Mouse (Mus musculus) bone marrow, adult 2 months (tissue): Measurements from ENCODE around the gene Zfp423. TPM values are rescaled to one million over a fixed set of nuclear protein-coding genes. Genes with fewer than 3 reads are reported as not detected.

Source experiments
- H3K27ac ChIP-seq: fragments of 200-500 bp; 2 replicates; pipeline ENCODE4 v1.5.1; 2012; ENCODE audit warnings: low read depth, mild to moderate bottlenecking, control low read depth, inconsistent platforms, low read length; ENCODE audit not compliant: control insufficient read depth, poor library complexity, insufficient read depth
- H3K4me1 ChIP-seq: fragments of 200-500 bp; 2 replicates; pipeline ENCODE4 v1.6.1; 2011; ENCODE audit warnings: low read length; ENCODE audit not compliant: control insufficient read depth, insufficient read depth
- H3K4me3 ChIP-seq: fragments of 200-500 bp; replicated peaks from 2 replicates; pipeline ENCODE3; 2011; ENCODE audit warnings: mild to moderate bottlenecking, low read depth, low read length, control low read depth; ENCODE audit not compliant: control insufficient read depth
- CTCF ChIP-seq: fragments of 200-500 bp; IDR thresholded peaks from 2 replicates; pipeline ENCODE4 v1.5.1; 2011; ENCODE audit warnings: low read length, control low read depth; ENCODE audit not compliant: control insufficient read depth, insufficient read depth
- POLR2A ChIP-seq: fragments of 200-500 bp; IDR thresholded peaks from 2 replicates; pipeline ENCODE4 v1.6.1; 2011; ENCODE audit warnings: low read depth, mild to moderate bottlenecking, control low read depth, low read length, borderline replicate concordance; ENCODE audit not compliant: control insufficient read depth
- WGBS: fragments of 180-500 bp; shearing (Covaris S2); methylation state at CpG from one replicate; pipeline ENCODE4 v1.1.7; 2018; 5-methylcytosine and 5-hydroxymethylcytosine counted together
- polyA plus RNA-seq: library from polyadenylated mRNA; stranded (reverse); fragments of >200 nt; gene quantifications from 2 replicates; pipeline ENCODE4 v1.2.4, GENCODE M21; 2011; ENCODE audit warnings: low replicate concordance; ENCODE audit not compliant: missing spikeins, insufficient read depth, insufficient read length

Gene Zfp423
- polyA plus RNA-seq, 1 experiment, result 1.8 TPM

- WGBS, result 19% methylated on average over 20 of the region's 20 CpGs
- no peaks in the 10 kb centered on the region for H3K4me1 ChIP-seq
- no peak overlapping the region for H3K4me3 ChIP-seq
- H3K27ac ChIP-seq, result no peak overlapping the region; the same call in 1 of the 2 replicates
- TF ChIP-seq CTCF (no peak), POLR2A (no peak)
Measured at GRCm38 (mm10) chr8:87938351-87939232, 20.8 kb downstream of the Zfp423 start.

DNA sequence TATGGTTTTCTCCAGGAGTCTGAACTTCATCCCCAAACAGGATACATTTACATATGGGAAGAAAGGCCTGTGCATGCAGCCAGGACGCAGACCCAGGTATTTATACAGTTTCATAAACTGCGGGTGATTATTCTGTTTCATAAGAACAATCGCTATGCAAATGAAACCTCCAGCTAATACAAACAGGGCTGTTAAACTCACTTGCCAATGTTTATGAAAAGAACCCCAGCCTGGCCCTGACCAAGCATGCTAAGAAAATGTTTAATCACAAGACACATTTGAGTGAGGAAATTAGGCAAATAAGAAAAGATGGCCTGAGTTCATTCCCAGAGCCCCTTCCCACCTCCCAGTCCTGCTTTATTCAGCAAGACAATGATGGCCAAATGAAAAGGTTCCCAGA lies 22.2 kb downstream of the Zfp423 start:
- H3K4me1 ChIP-seq, result no peaks in the 10 kb centered on the region
- no peak overlapping the region for H3K27ac ChIP-seq
- no peak for TF ChIP-seq POLR2A
- TF ChIP-seq CTCF, result no peak
- WGBS, result 82% methylated on average over 3 of the region's 3 CpGs
- no peak overlapping the region for H3K4me3 ChIP-seq

DNA sequence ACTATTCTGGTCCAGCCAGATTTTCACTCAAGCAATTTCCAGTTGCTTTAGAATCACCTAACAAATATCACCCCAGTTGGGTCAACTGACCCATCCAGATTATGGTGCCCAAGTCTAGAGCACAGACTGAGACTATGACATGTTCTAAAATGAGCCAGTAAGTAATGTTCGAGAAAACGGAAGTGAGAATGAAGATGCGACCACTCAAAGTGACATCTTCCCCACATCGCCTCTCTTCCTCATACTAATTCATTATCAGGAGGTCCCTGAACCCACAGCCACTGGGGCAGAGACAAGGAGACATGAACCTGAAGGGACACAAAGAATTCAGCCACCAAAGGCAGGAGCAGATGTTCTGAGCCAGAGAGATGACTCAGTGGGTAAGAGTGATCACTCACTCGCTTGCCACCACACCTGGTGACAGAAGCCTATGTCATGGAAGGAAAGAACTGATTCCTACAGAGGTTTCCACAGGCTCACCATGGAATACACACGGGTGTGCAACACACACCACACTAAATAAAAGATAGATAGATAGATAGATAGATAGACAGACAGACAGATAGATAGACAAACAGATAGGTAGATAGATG lies 24.2 kb downstream of the Zfp423 start:
- Histone ChIP-seq H3K27ac (no peak overlapping the region), H3K4me1 (no peaks in the 10 kb centered on the region), H3K4me3 (no peak overlapping the region)
- 74% methylated on average over 6 of the region's 6 CpGs for WGBS
- no peak for TF ChIP-seq POLR2A
- no peak for TF ChIP-seq CTCF

DNA sequence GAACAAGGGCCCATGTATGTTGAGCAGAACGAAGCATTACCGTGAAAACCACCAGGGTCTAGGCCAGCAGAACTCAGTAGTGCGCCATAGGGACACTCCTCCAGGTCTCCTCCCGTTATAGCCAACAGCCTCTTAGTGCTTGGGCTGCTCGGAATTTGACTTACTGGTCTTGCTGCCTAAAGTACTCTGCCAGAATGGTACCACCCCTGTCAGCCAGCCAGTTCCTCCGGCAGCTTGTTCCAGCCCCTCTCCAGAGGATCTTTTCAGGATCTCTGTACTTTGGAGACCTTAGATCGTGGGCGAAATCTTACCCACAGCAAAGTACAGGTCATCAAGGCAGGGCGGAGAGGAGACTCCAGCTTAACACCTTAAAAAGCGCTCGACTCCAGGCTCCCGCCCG lies 25.2 kb downstream of the Zfp423 start:
- H3K27ac ChIP-seq, result no peak overlapping the region
- WGBS, result 76% methylated on average over 13 of the region's 13 CpGs
- TF ChIP-seq CTCF, result no peak
- no peak for TF ChIP-seq POLR2A

GRCm38 (mm10) chr8:87933752-87934151 lies 25.6 kb downstream of the Zfp423 start:
- WGBS, result 66% methylated on average over 8 of the region's 8 CpGs

More for the DNA sequence above, 25.2 kb downstream of the Zfp423 start:
- H3K4me3 ChIP-seq, result no peak overlapping the region
- no peaks in the 10 kb centered on the region for H3K4me1 ChIP-seq

DNA sequence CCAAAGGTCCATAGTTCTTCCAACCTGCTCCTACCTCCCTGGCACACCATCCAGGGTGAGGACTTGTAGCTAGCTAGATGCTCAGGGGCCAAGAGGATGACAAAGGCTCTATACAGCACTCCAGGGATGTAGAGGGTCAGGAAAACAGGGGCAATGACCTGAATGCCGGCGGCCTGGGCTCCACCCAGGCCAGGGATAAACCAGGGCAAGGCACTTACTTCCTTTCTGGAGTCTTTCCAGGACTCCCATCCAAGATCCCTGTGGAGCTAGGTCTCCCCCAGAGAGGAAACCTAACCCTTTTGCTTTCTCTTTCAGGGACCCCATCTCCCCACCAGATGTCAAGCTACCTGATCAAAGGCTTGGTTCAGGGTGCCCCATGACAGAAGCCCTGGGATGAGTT lies 30.5 kb downstream of the Zfp423 start:
- no peaks in the 10 kb centered on the region for H3K4me1 ChIP-seq
- TF ChIP-seq POLR2A (no peak), CTCF (no peak)
- H3K4me3 ChIP-seq, result no peak overlapping the region
- H3K27ac ChIP-seq, result no peak overlapping the region
- 64% methylated on average over 2 of the region's 2 CpGs for WGBS

More at GRCm38 (mm10) chr8:87933752-87934151, 25.6 kb downstream of the Zfp423 start:
- Histone ChIP-seq H3K27ac (no peak overlapping the region), H3K4me1 (no peaks in the 10 kb centered on the region), H3K4me3 (no peak overlapping the region)
- TF ChIP-seq CTCF (no peak), POLR2A (no peak)

GRCm38 (mm10) chr8:87927034-87927830 lies 32.2 kb downstream of the Zfp423 start:
- WGBS, result 80% methylated on average over 10 of the region's 10 CpGs
- no peak overlapping the region for H3K27ac ChIP-seq
- H3K4me3 ChIP-seq, result no peak overlapping the region
- no peaks in the 10 kb centered on the region for H3K4me1 ChIP-seq
- no peak for TF ChIP-seq CTCF
- no peak for TF ChIP-seq POLR2A

GRCm38 (mm10) chr8:87926098-87926890 lies 33.1 kb downstream of the Zfp423 start:
- WGBS, result 47% methylated on average over 7 of the region's 7 CpGs
- no peaks in the 10 kb centered on the region for H3K4me1 ChIP-seq
- no peak overlapping the region for H3K27ac ChIP-seq
- no peak overlapping the region for H3K4me3 ChIP-seq
- no peak for TF ChIP-seq CTCF
- no peak for TF ChIP-seq POLR2A
